Mouse (Mus musculus) frontal cortex, postnatal 25 days (tissue): Measurements from ENCODE around the gene Aoc2.
"Not testable (repeated sequence)": the region's sequence is repeated elsewhere in the genome, so short reads cannot be mapped to it uniquely, and the experiment has no call there.

Experiments used
- DNase-seq, 2 experiments: peaks; one replicate each; pipeline ENCODE4 v3.0.0; 2022; ENCODE audit warnings: low spot score in 2 of 2

The Aoc2 gene

DNA sequence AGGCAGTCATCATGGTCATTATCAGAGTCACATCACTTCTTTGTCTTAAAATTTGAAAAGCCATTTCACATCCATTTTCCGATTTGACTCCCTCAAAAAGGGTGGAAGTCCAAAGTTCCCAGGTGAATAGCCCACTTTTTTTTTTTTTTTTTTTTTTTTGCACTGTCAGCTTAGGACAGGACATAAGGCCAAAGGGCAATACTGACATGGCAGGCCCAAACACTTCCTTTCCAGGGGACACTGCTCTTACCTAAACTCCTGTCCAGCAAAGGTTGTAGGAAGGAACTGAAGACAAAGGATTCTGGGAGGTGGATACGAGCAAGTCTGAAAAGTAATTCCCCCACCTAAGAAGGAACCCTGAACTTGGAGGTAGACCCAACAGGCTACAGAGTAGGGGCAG lies 31.1 kb downstream of the Aoc2 start:
- DNase-seq = no peak

DNA sequence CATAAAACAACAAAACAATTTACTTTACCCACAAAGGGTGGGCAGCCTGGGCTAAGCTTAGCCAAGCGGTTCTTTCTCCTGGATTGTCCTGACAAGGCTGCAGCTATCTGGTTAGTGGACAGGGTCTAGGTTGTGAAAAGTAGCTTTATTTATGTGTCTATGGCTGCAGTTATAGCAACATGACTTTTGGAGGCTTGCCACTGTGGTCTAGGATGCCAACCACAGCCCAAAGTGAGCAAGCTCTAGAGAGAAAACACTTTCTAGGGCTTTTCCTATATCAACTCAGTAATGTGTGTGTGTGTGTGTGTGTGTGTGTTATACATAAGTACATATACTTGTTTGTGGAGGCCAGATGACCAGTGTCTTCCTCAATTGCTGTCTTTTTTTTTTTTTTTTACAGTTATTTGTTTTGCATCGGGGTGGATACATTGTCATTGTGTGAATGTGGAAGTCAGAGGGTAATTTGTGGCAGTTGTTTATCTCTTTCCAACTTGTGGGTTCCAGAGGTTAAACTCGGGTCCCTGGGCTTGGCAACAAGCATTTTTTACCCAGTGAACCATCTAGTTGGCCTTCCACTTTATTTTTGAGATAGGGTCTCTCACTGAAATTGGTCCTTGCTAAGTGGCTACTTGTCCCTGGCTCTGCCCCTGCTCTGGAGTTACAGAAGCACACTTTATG lies 32.8 kb downstream of the Aoc2 start:
- no peak for DNase-seq

DNA sequence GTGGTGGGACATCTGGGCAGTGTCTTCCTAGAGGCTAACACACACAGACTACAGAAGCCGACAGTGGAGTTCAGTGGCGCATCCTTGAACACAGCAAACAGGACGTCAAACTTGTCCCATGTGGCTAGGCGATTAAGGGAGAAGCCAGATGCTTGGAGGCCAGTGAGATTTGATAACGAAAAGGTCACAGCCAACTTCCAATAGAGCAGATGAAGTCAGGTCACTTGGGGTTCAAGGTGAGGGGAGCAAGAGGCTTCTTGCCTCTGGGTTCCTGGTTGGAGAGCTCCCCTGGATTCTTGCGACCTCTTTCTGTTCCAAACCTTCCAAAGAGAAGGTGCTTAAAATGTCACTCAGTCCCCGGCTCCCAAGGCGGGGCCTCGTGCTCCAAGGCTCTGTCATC lies 34.9 kb downstream of the Aoc2 start:
- no peak for DNase-seq

DNA sequence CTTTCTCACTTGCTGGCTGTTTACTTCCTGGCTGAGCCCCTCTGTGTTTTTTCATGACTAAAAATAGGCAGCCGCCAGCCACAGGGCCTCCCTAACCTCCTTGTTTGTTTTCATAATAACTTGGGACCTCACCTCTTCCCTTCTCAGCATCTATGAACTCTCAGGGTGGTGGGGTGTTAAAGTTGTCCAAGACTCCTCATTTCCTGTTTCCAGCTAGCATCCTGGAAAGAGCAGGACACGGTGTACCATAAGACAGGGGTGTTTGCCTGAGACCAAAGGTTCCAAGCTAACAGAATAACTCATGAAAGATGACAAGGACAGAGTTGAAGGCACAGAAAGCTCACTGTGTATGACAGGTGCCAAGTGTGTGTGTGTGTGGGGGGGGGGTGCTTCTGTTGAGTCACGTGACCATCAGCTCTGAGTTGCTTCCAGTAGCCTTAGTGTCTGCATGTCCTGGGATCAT lies 35.8 kb downstream of the Aoc2 start:
- DNase-seq = no peak

DNA sequence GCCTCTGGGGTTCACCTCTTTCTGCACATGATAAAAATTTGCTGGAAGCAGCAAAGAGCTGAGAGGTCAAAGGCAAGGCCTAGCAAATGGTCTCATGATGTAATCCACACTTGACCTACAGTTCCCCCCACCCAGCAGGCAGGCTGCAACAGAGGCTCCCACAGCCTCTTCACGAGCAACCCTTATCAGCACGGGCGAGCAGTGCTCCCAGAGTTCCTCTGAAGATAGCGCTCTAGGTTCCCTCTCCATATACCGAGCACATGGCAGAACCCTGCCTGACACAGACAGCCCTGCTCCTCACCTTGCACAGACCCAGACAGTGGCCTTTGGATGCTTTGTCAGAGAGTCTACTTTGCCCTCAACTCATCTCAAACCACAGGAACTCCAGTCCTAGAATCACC lies 39.7 kb downstream of the Aoc2 start:
- DNase-seq = no peak

DNA sequence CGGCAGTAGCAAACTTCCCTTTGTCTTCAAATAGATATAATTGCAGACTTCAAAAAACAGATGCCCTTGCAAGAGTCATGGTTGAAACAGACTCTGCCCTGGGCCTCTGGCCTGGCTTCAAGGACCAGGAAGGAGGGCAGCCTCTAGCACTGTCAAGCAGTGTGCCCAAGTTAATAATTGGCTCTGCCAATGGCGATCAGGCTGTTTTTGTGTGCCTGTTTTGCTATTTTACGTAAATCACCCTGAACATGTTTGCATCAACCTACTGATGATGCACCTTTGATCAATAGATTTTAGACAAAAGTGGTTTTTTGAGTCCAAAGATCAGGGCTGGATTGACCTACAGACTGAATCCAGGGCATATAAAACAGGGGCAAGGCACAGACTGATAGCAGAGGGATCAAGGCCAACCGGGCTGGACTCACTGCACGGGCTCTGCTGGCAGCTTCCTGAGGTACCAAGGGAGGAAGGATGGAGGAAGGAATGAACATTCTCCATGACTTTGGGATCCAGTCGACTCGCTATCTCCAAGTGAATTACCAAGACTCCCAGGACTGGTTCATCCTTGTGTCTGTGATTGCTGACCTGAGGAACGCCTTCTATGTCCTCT lies 42.6 kb downstream of the Aoc2 start, which contains the start of gene G6pc:
G6pc (plus strand) TSS at position 236 of the 610 bp plus-strand sequence.
- DNase-seq = no peak

DNA sequence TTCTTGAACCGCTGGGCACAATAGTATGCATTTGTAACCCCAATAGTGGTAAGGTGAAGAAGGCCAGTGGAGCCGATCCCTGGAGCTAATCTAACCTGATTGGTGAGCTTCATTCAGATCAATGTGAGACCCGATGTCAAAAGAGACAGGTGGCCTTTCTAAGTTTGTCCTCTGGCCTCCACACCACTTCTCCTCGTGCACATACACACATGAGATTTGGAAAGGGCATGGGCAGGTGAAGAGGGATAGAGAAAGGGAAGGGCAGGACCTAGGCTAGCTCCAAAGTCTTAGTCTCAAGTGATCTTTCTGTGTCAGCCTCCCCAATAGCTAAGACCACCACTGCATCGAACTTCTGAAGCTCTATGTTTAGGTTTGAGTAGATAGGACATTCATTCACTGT lies 45.3 kb downstream of the Aoc2 start:
- DNase-seq = no peak

DNA sequence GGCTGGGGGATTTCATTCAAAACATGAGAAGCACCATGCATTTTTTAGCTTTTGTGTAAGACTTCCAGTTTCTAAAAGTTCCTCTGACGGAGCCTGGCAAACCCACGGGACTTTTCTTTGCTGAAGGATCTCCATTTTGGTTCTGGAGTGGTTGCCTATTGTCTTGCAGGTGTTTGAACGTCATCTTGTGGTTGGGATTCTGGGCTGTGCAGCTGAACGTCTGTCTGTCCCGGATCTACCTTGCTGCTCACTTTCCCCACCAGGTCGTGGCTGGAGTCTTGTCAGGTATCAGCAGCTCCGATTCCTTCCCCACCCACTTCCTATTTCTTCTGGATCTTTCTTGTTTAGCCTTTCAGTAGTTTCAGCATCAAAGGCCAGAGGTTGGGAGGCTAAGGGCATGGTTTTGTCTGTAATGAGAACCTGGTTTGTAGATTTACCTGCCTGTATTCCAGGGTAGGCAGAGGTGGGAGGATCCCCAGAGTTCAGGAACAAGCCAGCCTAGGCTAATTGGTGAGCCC lies 49.6 kb downstream of the Aoc2 start:
- no peak for DNase-seq

DNA sequence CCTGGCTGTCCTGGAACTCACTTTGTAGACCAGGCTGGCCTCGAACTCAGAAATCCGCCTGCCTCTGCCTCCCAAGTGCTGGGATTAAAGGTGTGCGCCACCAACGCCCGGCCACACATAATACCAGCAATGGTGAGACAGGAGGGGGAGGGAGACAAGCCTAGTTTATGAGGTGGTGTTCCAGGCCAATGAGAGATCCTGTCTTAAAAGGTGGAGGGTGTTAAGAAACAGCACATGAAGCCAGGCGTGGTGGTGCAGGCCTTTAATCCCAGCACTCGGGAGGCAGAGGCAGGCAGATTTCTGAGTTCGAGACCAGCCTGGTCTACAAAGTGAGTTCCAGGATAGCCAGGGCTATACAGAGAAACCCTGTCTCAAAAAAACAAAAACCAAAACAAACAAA lies 53.3 kb downstream of the Aoc2 start:
- not testable (repeated sequence) for DNase-seq

DNA sequence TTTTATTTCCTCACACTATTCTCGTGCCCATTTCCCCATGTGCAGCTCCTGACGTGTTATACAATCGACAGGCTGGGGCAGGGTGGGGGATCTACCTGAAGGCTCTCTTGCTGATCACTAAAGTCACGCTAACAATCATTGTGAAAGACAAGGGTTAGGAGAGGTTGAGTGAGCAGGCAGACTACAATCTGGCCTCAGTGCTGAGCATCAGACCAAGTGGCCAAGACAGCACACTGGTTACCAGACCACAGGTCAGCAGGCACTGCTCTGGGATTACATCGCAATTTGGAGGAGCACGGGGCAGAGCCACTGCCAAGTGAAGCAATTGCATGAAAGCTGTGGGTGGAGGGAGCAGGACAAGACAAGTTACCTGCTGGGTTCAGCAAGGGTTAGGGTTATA lies 54.1 kb downstream of the Aoc2 start:
- no peak for DNase-seq
